Mouse (Mus musculus) Patski (cell line): Measurements from ENCODE around the gene Cpn2. TPM values are rescaled to one million over a fixed set of nuclear protein-coding genes. Genes with fewer than 3 reads are reported as not detected.

ENCODE experiments used
- ATAC-seq: fragments of 100-300 bp; one replicate; pipeline ENCODE4 v1.8.0; 2021
- CTCF ChIA-PET: fragments of 350-600 bp; sonication (Branson Sonifier 250); formaldehyde crosslinking; loops from one replicate; lab custom pipeline; 2022; ENCODE audit warnings: inconsistent platforms; lab: Charles Lee
- POLR2A ChIA-PET: fragments of 350-600 bp; sonication (Branson Sonifier 250); formaldehyde crosslinking; loops from one replicate; lab custom pipeline; 2022; ENCODE audit warnings: antibody characterized with exemption, inconsistent platforms; lab: Charles Lee
- DNase-seq: peaks from one replicate; pipeline ENCODE4 v3.0.0-alpha.2; 2011; ENCODE audit warnings: low read depth, low spot score
- H3K27me3 ChIP-seq: fragments of 371-371 bp; one replicate; pipeline ENCODE4 v1.5.1; 2021
- CTCF ChIP-seq: fragments of 100-300 bp; IDR thresholded peaks from one replicate; pipeline ENCODE4 v1.5.1; 2021
- in situ Hi-C: fragments of 300-500 bp; cut with MboI; formaldehyde crosslinking; loops from 3 replicates; pipeline ENCODE4 v1.11.1; 2018; ENCODE audit warnings: low pct_unique_long_range_greater_than_20kb, mixed read lengths
- polyA plus RNA-seq: library from polyadenylated mRNA; unstranded; gene quantifications from one replicate; pipeline ENCODE4 v1.2.3, GENCODE M21; 2021

Cpn2 gene
- polyA plus RNA-seq, 1 experiment from 2014 or later: not detected

DNA sequence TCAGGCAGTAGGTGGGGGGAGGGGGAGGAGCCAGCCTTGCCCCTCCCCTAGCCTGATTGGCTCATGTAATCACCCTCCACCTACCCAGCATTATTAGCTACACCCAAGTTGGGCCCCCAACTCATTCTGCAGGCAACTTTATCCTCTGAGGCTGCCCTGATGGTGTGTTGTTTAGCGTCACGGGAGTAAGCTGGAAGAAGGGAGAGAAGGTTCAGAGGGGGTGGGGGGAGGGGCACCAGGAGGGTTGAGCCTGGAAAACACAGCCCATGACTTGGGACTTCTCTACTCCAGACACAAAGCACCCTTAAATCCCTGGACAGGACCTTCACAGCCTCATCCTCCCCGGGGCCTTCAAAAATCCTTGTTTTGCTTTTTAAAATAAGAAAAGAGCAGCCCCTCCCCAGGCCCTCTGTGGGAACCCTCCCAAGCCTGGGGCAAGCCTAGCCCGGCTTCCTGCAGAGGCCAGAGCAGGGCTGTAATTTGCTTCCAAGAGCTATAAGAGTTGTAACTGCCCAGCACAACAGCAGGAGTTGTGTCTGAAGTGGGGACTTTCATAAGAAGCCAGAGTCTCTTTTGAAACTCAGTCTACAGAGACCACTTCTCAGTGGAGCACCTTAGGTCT lies 13.5 kb upstream of the Cpn2 start:
- CTCF ChIA-PET: interaction anchor here (1.2 kb wide), 1 partner anchor 9 kb away, joined by 3 read pairs; no protein-coding TSS in a partner anchor
- no peak for TF ChIP-seq CTCF
- no peak for DNase-seq
- ATAC-seq: no peak
- in situ Hi-C loops: no loop called here
- POLR2A ChIA-PET: no interaction called here
- peaks cover 11% of the 10 kb centered on the region for H3K27me3 ChIP-seq

DNA sequence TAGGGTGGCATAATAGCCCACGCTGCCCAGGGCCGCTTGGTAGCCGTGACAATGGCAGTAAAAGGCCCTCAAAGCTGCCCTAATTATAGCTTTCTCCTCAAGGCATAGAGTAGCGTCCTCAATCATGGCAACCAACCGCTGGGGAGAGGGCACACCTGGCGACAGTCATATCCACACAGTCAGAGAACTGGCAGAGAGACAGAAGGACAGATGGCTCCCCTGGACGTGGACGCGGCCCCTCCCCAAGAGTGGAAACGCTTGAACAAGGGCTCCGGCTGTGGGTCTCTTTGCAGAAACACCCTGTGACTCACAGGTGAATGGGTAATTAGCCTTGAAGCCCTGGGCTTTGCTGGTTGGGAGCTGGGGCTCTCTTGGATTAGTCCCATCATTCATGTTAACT lies 11.1 kb upstream of the Cpn2 start:
- H3K27me3 ChIP-seq: peaks cover 11% of the 10 kb centered on the region
- TF ChIP-seq CTCF: no peak
- no peak for DNase-seq
- in situ Hi-C loops: no loop called here
- ChIA-PET POLR2A (no interaction called here), CTCF (no interaction called here)
- no peak for ATAC-seq

DNA sequence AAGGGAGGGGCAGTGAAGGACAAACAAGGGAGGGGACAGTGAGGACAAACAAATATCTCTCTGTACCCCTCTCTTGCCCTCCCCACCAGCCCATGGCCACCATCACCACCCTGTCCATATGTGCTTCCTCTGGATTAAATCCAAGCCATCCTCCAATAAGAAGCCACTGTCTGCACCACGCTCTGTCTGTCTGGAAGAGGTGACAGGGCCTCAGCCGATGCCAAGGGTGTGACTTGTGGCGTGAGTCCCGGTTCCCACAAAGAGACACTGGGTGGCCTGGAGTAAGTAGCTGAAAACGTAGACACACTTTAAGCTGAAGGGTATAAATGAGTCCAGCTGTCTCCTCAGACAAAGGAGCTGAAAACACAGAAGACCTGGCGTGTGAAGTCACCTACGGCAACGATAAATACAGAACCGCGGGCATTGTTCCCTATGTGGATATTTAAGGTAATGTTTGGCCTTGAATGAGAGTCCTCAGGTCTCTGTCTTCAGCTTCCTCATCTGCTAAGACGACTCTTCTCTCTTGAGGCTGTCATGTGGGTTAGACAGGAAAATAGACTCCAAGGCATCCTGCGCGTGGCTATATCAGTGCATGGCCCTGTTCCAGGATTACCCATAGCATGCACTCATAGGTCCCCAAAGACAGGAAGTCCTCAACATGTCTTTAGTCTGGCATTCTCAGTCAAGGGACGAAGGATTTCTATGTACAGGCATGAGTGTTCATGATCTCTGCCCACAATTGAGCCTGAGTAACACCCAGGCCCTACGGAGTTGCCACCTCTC lies 8.4 kb upstream of the Cpn2 start:
- CTCF ChIA-PET: interaction anchor here (1.3 to 1.4 kb wide), 2 partner anchors 25 to 38 kb away, joined by 3 read pairs; no protein-coding TSS in a partner anchor
- TF ChIP-seq CTCF: no peak
- H3K27me3 ChIP-seq: no peaks in the 10 kb centered on the region
- DNase-seq (no peak), ATAC-seq (no peak)
- in situ Hi-C loops: no loop called here
- POLR2A ChIA-PET: no interaction called here

DNA sequence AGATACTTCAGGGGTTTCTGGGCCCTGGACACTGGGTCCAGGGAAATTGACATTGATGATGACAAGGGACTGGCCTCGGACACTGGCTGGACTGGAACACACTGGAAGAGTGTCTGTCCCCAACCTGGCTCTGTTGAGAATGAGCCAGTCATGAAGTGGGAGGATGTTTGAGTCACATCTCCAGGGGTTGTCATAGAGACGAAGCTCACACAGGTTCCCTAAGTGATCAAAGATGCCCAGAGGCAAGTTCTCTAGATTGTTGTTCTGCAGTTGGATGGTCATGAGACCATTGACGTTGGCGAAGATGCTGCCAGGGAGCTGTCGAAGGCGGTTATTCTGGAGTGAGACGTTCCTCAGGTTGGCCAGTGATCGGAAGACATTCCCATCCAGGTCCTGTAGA lies 5.8 kb upstream of the Cpn2 start:
- ATAC-seq: no peak
- in situ Hi-C loops: loop anchor here (25.0 kb wide), 1 partner anchor 789 kb away; no protein-coding TSS in a partner anchor
- no peaks in the 10 kb centered on the region for H3K27me3 ChIP-seq
- DNase-seq: no peak
- POLR2A ChIA-PET: interaction anchor here (0.5 kb wide), 1 partner anchor 317 kb away, joined by 5 read pairs; no protein-coding TSS in a partner anchor
- TF ChIP-seq CTCF: no peak
- CTCF ChIA-PET: interaction anchor here (2.5 kb wide), 1 partner anchor 10 kb away, joined by 7 read pairs; no protein-coding TSS in a partner anchor

DNA sequence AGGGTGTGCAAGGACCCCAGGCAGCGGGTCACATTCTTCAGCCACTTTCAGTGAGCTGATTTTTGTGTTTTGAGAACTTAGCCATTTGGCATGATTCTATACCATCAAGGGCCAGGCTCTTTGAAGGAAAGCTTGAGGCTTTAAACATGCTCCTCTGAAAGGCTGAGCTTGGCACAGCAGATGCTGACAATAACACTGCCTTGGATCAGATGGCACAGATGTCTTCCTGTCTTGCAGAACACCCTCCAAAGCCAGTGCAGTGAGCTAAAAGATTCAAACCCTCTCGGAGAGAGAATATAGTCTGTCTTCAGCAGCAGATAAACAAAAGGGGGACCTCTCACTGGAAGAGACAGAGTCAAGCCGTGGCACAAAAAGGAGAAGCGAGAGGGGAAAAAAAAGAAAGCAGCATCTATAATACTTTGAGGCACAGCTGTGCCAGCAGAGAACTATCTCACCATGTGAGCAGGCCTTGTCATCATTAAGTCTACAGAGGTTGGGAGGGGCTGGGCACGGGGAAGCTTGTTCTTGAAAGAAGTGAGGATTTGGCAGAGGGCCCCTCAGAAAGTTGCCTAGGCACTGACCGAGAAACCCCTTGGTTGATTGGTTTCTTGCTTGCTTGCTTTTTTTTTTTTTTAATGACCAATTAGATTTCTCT lies 4.8 kb upstream of the Cpn2 start:
- no peak for TF ChIP-seq CTCF
- no peak for DNase-seq
- in situ Hi-C loops: loop anchor here (25.0 kb wide), 1 partner anchor 790 kb away; no protein-coding TSS in a partner anchor
- no peak for ATAC-seq
- ChIA-PET CTCF (interaction anchor here (0.9 to 2.5 kb wide), 5 partner anchors 9 to 40 kb away, joined by 3 to 7 read pairs (median 4); no protein-coding TSS in a partner anchor), POLR2A (interaction anchor here (0.5 to 1.1 kb wide), 2 partner anchors 254 to 318 kb away, joined by 3 to 5 read pairs; no protein-coding TSS in a partner anchor)
- no peaks in the 10 kb centered on the region for H3K27me3 ChIP-seq

DNA sequence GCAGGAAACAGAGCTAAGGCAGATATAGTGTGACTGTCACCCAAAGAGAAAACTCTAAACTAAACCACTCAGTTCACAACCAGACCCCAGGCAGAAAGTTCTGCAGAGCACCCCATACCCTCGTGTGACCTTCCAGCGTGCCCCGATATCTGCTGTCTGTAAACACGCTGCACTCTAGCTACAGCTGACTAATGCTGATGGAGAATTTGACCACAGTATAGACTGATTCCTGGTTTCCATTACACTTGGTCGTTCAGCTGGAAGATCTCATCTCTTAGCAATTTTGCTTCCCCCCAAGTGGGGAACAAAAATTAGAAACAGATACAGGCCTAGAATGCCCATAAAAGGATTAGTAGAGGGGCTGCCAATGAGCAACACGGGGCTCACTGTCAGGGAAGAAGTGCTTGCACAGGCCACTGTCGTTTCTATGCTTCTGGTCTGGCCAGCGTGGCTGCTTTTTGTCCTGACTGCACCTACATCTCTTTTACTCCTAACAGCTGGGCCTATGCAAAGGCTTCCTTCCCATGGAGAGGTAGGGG lies 4.0 kb upstream of the Cpn2 start:
- ATAC-seq (no peak), DNase-seq (no peak)
- in situ Hi-C loops: loop anchor here (25.0 kb wide), 1 partner anchor 791 kb away; no protein-coding TSS in a partner anchor
- no peaks in the 10 kb centered on the region for H3K27me3 ChIP-seq
- TF ChIP-seq CTCF: no peak
- CTCF ChIA-PET: interaction anchor here (1.2 to 1.4 kb wide), 6 partner anchors 10 to 37 kb away, joined by 3 to 6 read pairs (median 4); no protein-coding TSS in a partner anchor
- POLR2A ChIA-PET: interaction anchor here (1.1 kb wide), 1 partner anchor 253 kb away, joined by 3 read pairs; no protein-coding TSS in a partner anchor

DNA sequence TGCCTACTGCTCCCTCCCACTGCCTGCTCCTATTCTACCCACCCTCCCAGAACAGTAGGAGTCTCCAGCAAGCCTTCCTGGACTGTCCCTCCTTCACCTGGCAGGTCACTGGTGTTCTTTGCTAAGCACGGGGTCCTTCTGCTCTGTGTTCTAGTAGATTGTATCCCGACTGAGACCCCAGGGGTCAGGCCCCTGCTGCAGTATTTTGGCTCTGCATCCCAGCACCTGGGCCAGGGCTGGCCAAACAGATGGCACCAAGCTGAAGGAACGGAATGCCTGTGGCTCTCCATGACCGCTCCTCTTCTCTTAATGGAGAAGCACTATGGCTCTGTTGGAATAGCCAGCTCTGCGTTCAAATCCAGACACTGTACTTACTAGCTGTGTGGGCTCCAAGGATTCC lies 738 bp downstream of the Cpn2 start:
- in situ Hi-C loops: loop anchor here (25.0 kb wide), 1 partner anchor 796 kb away; no protein-coding TSS in a partner anchor
- no peaks in the 10 kb centered on the region for H3K27me3 ChIP-seq
- POLR2A ChIA-PET: interaction anchor here (1.3 kb wide), 1 partner anchor 10 kb away, joined by 6 read pairs; no protein-coding TSS in a partner anchor
- DNase-seq: no peak
- TF ChIP-seq CTCF: no peak
- CTCF ChIA-PET: no interaction called here
- ATAC-seq: no peak

DNA sequence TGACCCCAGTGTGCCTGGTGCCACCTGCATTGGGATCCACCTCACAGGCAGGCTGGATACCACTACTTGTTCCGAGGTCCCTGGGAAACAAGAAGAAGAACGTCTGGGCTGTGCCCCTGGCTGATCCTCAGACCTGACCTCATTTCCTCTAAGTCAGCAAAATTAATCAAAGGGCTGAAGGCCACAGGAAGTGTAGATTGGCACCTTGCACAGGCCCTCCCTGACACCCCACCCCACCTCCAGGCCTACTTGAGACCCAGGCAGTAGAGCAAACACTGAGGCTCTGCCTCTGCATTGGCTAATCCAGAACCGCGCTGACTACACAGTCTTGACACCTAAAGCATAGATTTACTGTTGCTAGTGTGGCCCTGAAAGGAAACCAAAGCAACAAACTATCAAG lies 1.7 kb downstream of the Cpn2 start:
- in situ Hi-C loops: loop anchor here (25.0 kb wide), 1 partner anchor 797 kb away; no protein-coding TSS in a partner anchor
- DNase-seq (no peak), ATAC-seq (no peak)
- no peaks in the 10 kb centered on the region for H3K27me3 ChIP-seq
- ChIA-PET CTCF (no interaction called here), POLR2A (no interaction called here)
- TF ChIP-seq CTCF: no peak

DNA sequence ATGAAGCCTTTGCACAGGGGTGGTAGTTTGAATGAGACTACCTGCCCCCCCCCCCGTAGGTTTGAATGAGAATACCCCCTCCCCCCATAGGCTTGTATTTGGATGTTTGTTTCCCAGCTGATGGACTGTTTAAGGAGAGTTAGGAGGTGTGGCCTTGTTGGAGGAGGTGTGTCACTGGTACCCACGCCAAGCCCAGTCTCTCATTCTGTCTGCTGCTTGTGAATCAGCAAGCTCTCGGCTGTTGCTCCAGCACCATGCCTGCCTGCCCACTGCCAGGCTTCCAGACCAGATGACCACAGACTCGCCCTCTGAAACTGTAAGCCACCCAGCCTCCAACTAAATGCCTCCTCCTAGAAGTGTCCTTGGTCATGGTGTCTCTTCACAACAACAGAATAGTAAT lies 4.1 kb downstream of the Cpn2 start:
- H3K27me3 ChIP-seq: no peaks in the 10 kb centered on the region
- in situ Hi-C loops: loop anchor here (25.0 kb wide), 1 partner anchor 799 kb away; no protein-coding TSS in a partner anchor
- no peak for DNase-seq
- ChIA-PET CTCF (interaction anchor here (0.6 to 1.6 kb wide), 6 partner anchors 10 to 268 kb away, joined by 3 to 7 read pairs (median 4); no protein-coding TSS in a partner anchor), POLR2A (no interaction called here)
- no peak for ATAC-seq
- no peak for TF ChIP-seq CTCF
